Mouse (Mus musculus) MEL (cell line): ENCODE measurements at regions not wholly inside any gene's neighbourhood (a gene's known extent, or its start where the extent isn't known, plus 50 kb on each side); places are given as distances from the start of the nearest gene placed in this dataset.
"Not testable (repeated sequence)": the region's sequence is repeated elsewhere in the genome, so short reads cannot be mapped to it uniquely, and the experiment has no call there.

Source experiments
- DNase-seq: peaks from one replicate; pipeline ENCODE4 v3.0.0; 2011; ENCODE audit warnings: low read depth, low spot score
- H3K27ac ChIP-seq: 2 replicates; pipeline ENCODE4 v1.5.1; 2012; ENCODE audit warnings: low read depth, mild to moderate bottlenecking, control low read depth, low read length, moderate library complexity; ENCODE audit not compliant: control insufficient read depth
- H3K27me3 ChIP-seq, 2 experiments: fragments of 150-350 bp in 1 of 2; sonication (generic) in 1 of 2; 2 replicates each; pipeline ENCODE4 v1.6.1; 2012; ENCODE audit warnings: low read length in 2 of 2, mild to moderate bottlenecking in 2 of 2, improper control_type of control experiment in 1 of 2, moderate library complexity in 1 of 2; ENCODE audit not compliant: insufficient read depth in 2 of 2, control insufficient read depth in 1 of 2
- H3K36me3 ChIP-seq, 2 experiments: 2 replicates each; pipeline ENCODE4 v1.6.1; 2012 to 2014; ENCODE audit warnings: low read length in 2 of 2, improper control_type of control experiment in 1 of 2, inconsistent platforms in 1 of 2, mild to moderate bottlenecking in 1 of 2; ENCODE audit not compliant: insufficient read depth in 2 of 2, control insufficient read depth in 1 of 2
- H3K4me1 ChIP-seq, 2 experiments: fragments of 150-350 bp in 1 of 2; sonication (generic) in 1 of 2; 2 replicates each; pipeline ENCODE4 v1.6.1; 2012; ENCODE audit warnings: low read length in 2 of 2, improper control_type of control experiment in 1 of 2, mild to moderate bottlenecking in 1 of 2; ENCODE audit not compliant: insufficient read depth in 2 of 2, control insufficient read depth in 1 of 2
- H3K4me3 ChIP-seq, 2 experiments: fragments of 150-350 bp in 1 of 2; sonication (generic) in 1 of 2; 2 replicates each; pipeline ENCODE4 v1.5.1; 2012; ENCODE audit warnings: low read depth in 2 of 2, low read length in 2 of 2, mild to moderate bottlenecking in 2 of 2, moderate library complexity in 2 of 2, control low read depth in 1 of 2, improper control_type of control experiment in 1 of 2; ENCODE audit not compliant: control insufficient read depth in 1 of 2, insufficient read depth in 1 of 2
- H3K79me2 ChIP-seq: 2 replicates; pipeline ENCODE4 v1.6.1; 2012; ENCODE audit warnings: mild to moderate bottlenecking, low read length, moderate library complexity; ENCODE audit not compliant: control insufficient read depth, poor library complexity, insufficient read depth
- H3K9ac ChIP-seq: 2 replicates; pipeline ENCODE4 v1.6.1; 2012; ENCODE audit warnings: low read depth, mild to moderate bottlenecking, control low read depth, low read length, moderate library complexity; ENCODE audit not compliant: control insufficient read depth, poor library complexity, severe bottlenecking
- H3K9me3 ChIP-seq: fragments of 150-350 bp; sonication (generic); replicated peaks from 2 replicates; pipeline ENCODE4 v1.6.1; 2012; ENCODE audit warnings: mild to moderate bottlenecking, low read length, improper control_type of control experiment, moderate library complexity; ENCODE audit not compliant: insufficient read depth
- CHD1 ChIP-seq: IDR thresholded peaks from 2 replicates; pipeline ENCODE4 v1.6.1; 2012; ENCODE audit warnings: low read depth, mild to moderate bottlenecking, inconsistent platforms, low read length, improper control_type of control experiment
- CTCF ChIP-seq, 3 experiments: IDR thresholded peaks in 2 of 3; conservative IDR thresholded peaks in 1 of 3; 2 replicates each; pipeline ENCODE4 v1.5.1; 2011 to 2012; ENCODE audit warnings: low read length in 3 of 3, low read depth in 2 of 3, mild to moderate bottlenecking in 2 of 3, improper control_type of control experiment in 1 of 3, inconsistent platforms in 1 of 3, mixed read lengths in 1 of 3, moderate library complexity in 1 of 3; ENCODE audit not compliant: control insufficient read depth in 1 of 3, insufficient read depth in 1 of 3, poor library complexity in 1 of 3, severe bottlenecking in 1 of 3
- GABPA ChIP-seq: IDR thresholded peaks from 2 replicates; pipeline ENCODE4 v1.6.1; 2012; ENCODE audit warnings: low read depth, mild to moderate bottlenecking, inconsistent platforms, low read length, improper control_type of control experiment, moderate library complexity
- JUND ChIP-seq: IDR thresholded peaks from 2 replicates; pipeline ENCODE4 v1.6.1; 2011; ENCODE audit warnings: low read depth, mild to moderate bottlenecking, improper control_type of control experiment, low read length
- KAT2A ChIP-seq: conservative IDR thresholded peaks from 2 replicates; pipeline ENCODE4 v1.6.1; 2012; ENCODE audit warnings: low read depth, low read length, improper control_type of control experiment, inconsistent platforms
- MAFK ChIP-seq: IDR thresholded peaks from 2 replicates; pipeline ENCODE4 v1.6.1; 2011; ENCODE audit warnings: low read depth, mild to moderate bottlenecking, low read length, improper control_type of control experiment, borderline replicate concordance
- MAX ChIP-seq: IDR thresholded peaks from 2 replicates; pipeline ENCODE4 v1.6.1; 2011; ENCODE audit warnings: low read length, improper control_type of control experiment
- MYB ChIP-seq: IDR thresholded peaks from 2 replicates; pipeline ENCODE4 v1.6.1; 2011; ENCODE audit warnings: mild to moderate bottlenecking, low read depth, low read length, improper control_type of control experiment
- NRF1 ChIP-seq: IDR thresholded peaks from 2 replicates; pipeline ENCODE4 v1.6.1; 2014; ENCODE audit warnings: low read depth, mild to moderate bottlenecking, inconsistent platforms, low read length, improper control_type of control experiment, moderate library complexity; ENCODE audit not compliant: poor library complexity, insufficient read depth, severe bottlenecking
- POLR2A ChIP-seq, 2 experiments: IDR thresholded peaks; 2 replicates each; pipeline ENCODE4 v1.6.1; 2011 to 2012; ENCODE audit warnings: low read length in 2 of 2, mild to moderate bottlenecking in 2 of 2, control low read depth in 1 of 2, improper control_type of control experiment in 1 of 2, low read depth in 1 of 2, moderate library complexity in 1 of 2; ENCODE audit not compliant: control insufficient read depth in 1 of 2, insufficient read depth in 1 of 2, poor library complexity in 1 of 2
- POLR2AphosphoS5 ChIP-seq: IDR thresholded peaks from 2 replicates; pipeline ENCODE4 v1.6.1; 2012; ENCODE audit warnings: low read depth, borderline replicate concordance, mild to moderate bottlenecking, inconsistent platforms, low read length, moderate library complexity, mixed read lengths
- SMC3 ChIP-seq: IDR thresholded peaks from 2 replicates; pipeline ENCODE4 v1.6.1; 2011; ENCODE audit warnings: low read depth, low read length, improper control_type of control experiment
- TBP ChIP-seq: IDR thresholded peaks from 2 replicates; pipeline ENCODE4 v1.8.0; 2011; ENCODE audit warnings: low read depth, low read length, improper control_type of control experiment
- TCF12 ChIP-seq: IDR thresholded peaks from 2 replicates; pipeline ENCODE4 v1.6.1; 2014; ENCODE audit warnings: low read depth, mild to moderate bottlenecking, inconsistent platforms, low read length, improper control_type of control experiment, moderate library complexity
- ZC3H11A ChIP-seq: IDR thresholded peaks from 2 replicates; pipeline ENCODE4 v1.6.1; 2012; ENCODE audit warnings: low read depth, mild to moderate bottlenecking, inconsistent platforms, low read length, improper control_type of control experiment
- ZMIZ1 ChIP-seq: IDR thresholded peaks from 2 replicates; pipeline ENCODE4 v1.6.1; 2012; ENCODE audit warnings: low read depth, mild to moderate bottlenecking, inconsistent platforms, low read length, improper control_type of control experiment, moderate library complexity
- ZNF384 ChIP-seq: IDR thresholded peaks from 2 replicates; pipeline ENCODE4 v1.6.1; 2012; ENCODE audit warnings: low read depth, mild to moderate bottlenecking, inconsistent platforms, low read length, improper control_type of control experiment

DNA sequence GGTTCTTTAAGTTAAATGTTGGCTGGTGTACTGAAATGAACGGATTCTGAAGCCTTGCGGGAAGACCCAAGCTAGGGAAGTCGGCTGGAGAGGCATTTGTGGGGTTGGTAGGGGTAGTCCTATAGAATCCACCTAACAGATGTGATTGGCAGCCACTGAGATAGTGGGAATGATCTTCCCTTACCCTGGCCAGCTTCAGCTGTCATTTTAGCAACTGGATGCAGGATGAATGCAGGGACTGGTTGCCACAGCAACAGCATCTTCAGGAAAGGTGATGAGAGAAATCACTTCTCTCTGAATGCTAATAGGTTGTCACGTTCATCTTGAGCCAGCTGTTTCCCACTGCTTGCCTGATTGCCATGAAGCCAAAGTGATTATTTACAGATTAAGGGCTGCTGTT is 224.5 kb downstream of the Dact1 start:
- H3K27ac ChIP-seq: no peak overlapping the region
- H3K9ac ChIP-seq: no peak overlapping the region
- no peaks in the 10 kb centered on the region for H3K4me1 ChIP-seq
- H3K27me3 ChIP-seq: no peaks in the 10 kb centered on the region
- TF ChIP-seq CHD1: no peak
- TF ChIP-seq POLR2A (IDR thresholded peaks at IDR 0.05; ENCODE audit: control insufficient read depth in 1 of 2, insufficient read depth in 1 of 2, low read depth in 1 of 2, low read length in 2 of 2, poor library complexity in 1 of 2): no peak
- TF ChIP-seq JUND: no peak
- TF ChIP-seq GABPA: no peak
- no peak for TF ChIP-seq CTCF (IDR thresholded peaks at IDR 0.05 in 2 of 3, conservative IDR thresholded peaks at IDR 0.05 in 1 of 3; ENCODE audit: control insufficient read depth in 1 of 3, insufficient read depth in 1 of 3, low read depth in 2 of 3, low read length in 3 of 3, poor library complexity in 1 of 3, severe bottlenecking in 1 of 3)
- TF ChIP-seq SMC3: no peak
- no peak for TF ChIP-seq MAFK
- no peak for TF ChIP-seq KAT2A
- no peak for DNase-seq
- no peak overlapping the region for H3K4me3 ChIP-seq
- H3K79me2 ChIP-seq: no peaks in the 10 kb centered on the region
- H3K9me3 ChIP-seq: no peaks in the 10 kb centered on the region
- H3K36me3 ChIP-seq: no peaks in the 10 kb centered on the region

DNA sequence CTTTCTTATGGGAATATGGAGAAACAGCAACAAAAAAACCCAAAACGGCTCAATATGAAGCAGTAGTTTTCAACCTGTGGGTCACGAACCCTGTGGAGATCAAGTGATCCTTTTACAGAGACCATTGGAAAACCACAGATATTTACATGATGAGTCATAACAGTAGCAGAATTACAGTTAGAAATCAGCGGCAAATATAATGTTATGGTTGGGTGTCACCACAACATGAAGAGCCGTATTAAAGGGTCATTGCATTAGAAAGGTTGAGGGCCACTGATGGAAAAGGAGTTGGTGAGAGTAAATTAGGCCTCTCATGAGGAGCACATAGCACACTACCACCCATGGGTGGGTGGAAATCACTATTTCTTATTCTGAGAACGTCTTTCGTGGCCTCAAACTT is 225.6 kb downstream of the Dact1 start:
- Histone ChIP-seq H3K4me1 (no peaks in the 10 kb centered on the region), H3K79me2 (no peaks in the 10 kb centered on the region), H3K27me3 (no peaks in the 10 kb centered on the region), H3K9me3 (no peaks in the 10 kb centered on the region), H3K36me3 (no peaks in the 10 kb centered on the region), H3K9ac (no peak overlapping the region), H3K27ac (no peak overlapping the region), H3K4me3 (no peak overlapping the region)
- TF ChIP-seq ZC3H11A (no peak), MAX (no peak), POLR2AphosphoS5 (no peak), TCF12 (no peak), TBP (no peak), ZMIZ1 (no peak), ZNF384 (no peak), MYB (no peak), NRF1 (no peak)
- DNase-seq: no peak

DNA sequence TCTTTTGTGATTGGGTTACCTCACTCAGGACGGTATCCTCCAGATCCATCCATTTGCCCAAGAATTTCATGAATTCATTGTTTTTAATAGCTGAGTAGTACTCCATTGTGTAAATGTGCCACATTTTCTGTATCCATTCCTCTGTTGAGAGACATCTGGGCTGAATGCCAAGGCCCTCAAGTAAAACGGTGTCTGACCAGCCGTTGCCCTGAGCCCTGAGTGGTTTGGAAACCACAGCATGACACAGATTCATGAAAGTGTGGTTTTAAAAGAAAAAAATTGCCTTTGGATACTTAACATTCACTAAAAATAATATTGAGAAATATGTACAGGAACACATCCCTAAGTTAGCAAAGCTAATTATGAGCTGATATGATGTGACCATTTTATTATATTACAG is 226.1 kb downstream of the Dact1 start:
- not testable (repeated sequence) for H3K4me1 ChIP-seq, H3K27me3 ChIP-seq, DNase-seq, H3K79me2 ChIP-seq, H3K4me3 ChIP-seq, H3K36me3 ChIP-seq, H3K9ac ChIP-seq, H3K9me3 ChIP-seq, H3K27ac ChIP-seq
